Mouse (Mus musculus) liver, embryonic 14.5 days (tissue): Measurements from ENCODE around the gene Crybb1. TPM values are rescaled to one million over a fixed set of nuclear protein-coding genes. Genes with fewer than 3 reads are reported as not detected.

Source experiments
- ATAC-seq: fragments of 200-750 bp; cut with Nextera tagmentation; 2 replicates; pipeline ENCODE4 v1.8.0; 2017; ENCODE audit warnings: moderate number of reproducible peaks, mild to moderate bottlenecking, moderate library complexity; ENCODE audit not compliant: insufficient read depth
- DNase-seq, 3 experiments: peaks; one replicate each; pipeline ENCODE4 v3.0.0-alpha.2; 2012 to 2013; ENCODE audit warnings: low read depth in 3 of 3, low spot score in 3 of 3
- H3K27ac ChIP-seq: fragments of 300-500 bp; sonication (generic); 2 replicates; pipeline ENCODE4 v1.5.1; 2014; ENCODE audit warnings: moderate library complexity, mild to moderate bottlenecking, control low read depth, inconsistent platforms
- H3K27me3 ChIP-seq: fragments of 300-500 bp; sonication (generic); 2 replicates; pipeline ENCODE4 v1.6.1; 2014; ENCODE audit warnings: mild to moderate bottlenecking, low read length, moderate library complexity; ENCODE audit not compliant: control insufficient read depth, insufficient read depth
- H3K36me3 ChIP-seq: fragments of 300-500 bp; sonication (generic); replicated peaks from 2 replicates; pipeline ENCODE4 v1.6.1; 2014; ENCODE audit warnings: low read depth; ENCODE audit not compliant: control insufficient read depth, insufficient read depth
- H3K4me1 ChIP-seq, 2 experiments: fragments of 200-500 bp in 1 of 2; fragments of 300-500 bp in 1 of 2; sonication (generic) in 1 of 2; replicated peaks; 2 replicates each; pipeline ENCODE4 v1.6.1; 2012 to 2014; ENCODE audit warnings: antibody characterized with exemption in 1 of 2, inconsistent platforms in 1 of 2, low read length in 1 of 2; ENCODE audit not compliant: control insufficient read depth in 2 of 2, insufficient read depth in 2 of 2
- H3K4me2 ChIP-seq: fragments of 300-500 bp; sonication (generic); 2 replicates; pipeline ENCODE4 v1.6.1; 2014; ENCODE audit warnings: low read depth, mild to moderate bottlenecking, control low read depth, moderate library complexity
- H3K4me3 ChIP-seq, 2 experiments: fragments of 200-500 bp in 1 of 2; fragments of 300-500 bp in 1 of 2; sonication (generic) in 1 of 2; 2 replicates each; pipeline ENCODE4 v1.5.1; 2012 to 2014; ENCODE audit warnings: low read depth in 2 of 2, low read length in 2 of 2, mild to moderate bottlenecking in 2 of 2, control low read depth in 1 of 2, inconsistent platforms in 1 of 2, moderate library complexity in 1 of 2; ENCODE audit not compliant: insufficient read depth in 1 of 2
- H3K9ac ChIP-seq: fragments of 300-500 bp; sonication (generic); replicated peaks from 2 replicates; pipeline ENCODE4 v1.6.1; 2014; ENCODE audit warnings: mild to moderate bottlenecking, control low read depth, moderate library complexity
- H3K9me3 ChIP-seq: fragments of 300-500 bp; sonication (generic); 2 replicates; pipeline ENCODE4 v1.6.1; 2016; ENCODE audit warnings: low read length, mixed read lengths; ENCODE audit not compliant: control insufficient read depth
- CTCF ChIP-seq: IDR thresholded peaks from 2 replicates; pipeline ENCODE4 v1.5.1; 2016; ENCODE audit warnings: antibody characterized with exemption, low read depth, control low read depth
- EP300 ChIP-seq: IDR thresholded peaks from 2 replicates; pipeline ENCODE4 v1.6.1; 2016; ENCODE audit warnings: antibody characterized with exemption, low read depth
- WGBS: fragments of 180-500 bp; shearing (Covaris S2); extraction: QIAGEN DNeasy Blood & Tissue Kit; methylation state at CpG from one replicate; pipeline ENCODE4 v1.1.7; 2014; ENCODE audit not compliant: insufficient replicate concordance; 5-methylcytosine and 5-hydroxymethylcytosine counted together
- polyA plus RNA-seq, 2 experiments: library from polyadenylated mRNA; depleted of rRNA in 1 of 2; stranded (reverse) in 1 of 2; unstranded in 1 of 2; fragments of >200 nt; fragmentation: Nextera tagmentation in 1 of 2; extraction: Ambion mirVana in 1 of 2; gene quantifications; 2 replicates each; pipeline versions ENCODE4 v1.2.1 to v1.2.3; 2012 to 2014

The Crybb1 gene
- polyA plus RNA-seq, 2 experiments = 0.24 TPM; not detected in 1

DNA sequence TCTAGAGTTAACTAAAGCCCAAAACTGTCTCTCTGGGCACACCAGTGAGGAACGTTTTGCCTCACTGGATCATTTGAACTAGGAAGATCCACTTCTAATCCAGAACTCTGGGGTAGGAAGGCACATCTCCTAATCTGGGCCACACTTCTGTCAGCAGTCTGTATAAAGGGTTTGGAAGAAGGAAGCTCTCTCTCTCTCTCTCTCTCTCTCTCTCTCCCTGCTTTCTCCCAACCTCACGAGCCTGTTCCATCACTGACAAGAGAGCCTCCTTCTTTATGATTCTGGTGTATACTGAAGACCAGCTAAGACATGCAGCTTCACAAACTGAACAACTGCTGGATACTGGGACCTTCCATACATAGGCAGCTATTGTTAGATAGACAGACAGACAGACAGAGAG, 13.8 kb upstream of the Crybb1 start:
- 18% methylated on average over 2 of the region's 2 CpGs for WGBS
- ATAC-seq (no peak), DNase-seq (no peak)
- H3K27ac ChIP-seq = no peak overlapping the region; the same call in 1 of the 2 replicates
- H3K9me3 ChIP-seq = peaks cover 3% of the 10 kb centered on the region
- H3K27me3 ChIP-seq = no peaks in the 10 kb centered on the region
- no peak overlapping the region for H3K4me3 ChIP-seq
- H3K36me3 ChIP-seq = no peaks in the 10 kb centered on the region
- peaks cover 10 to 34% of the 10 kb centered on the region in 2 experiments for H3K4me1 ChIP-seq
- no peak for TF ChIP-seq EP300
- TF ChIP-seq CTCF = no peak
- H3K4me2 ChIP-seq = no peak overlapping the region
- no peak overlapping the region for H3K9ac ChIP-seq

- peaks cover 10 to 34% of the 10 kb centered on the region in 2 experiments for H3K4me1 ChIP-seq
- no peak overlapping the region for H3K4me3 ChIP-seq
- peaks cover 3% of the 10 kb centered on the region for H3K9me3 ChIP-seq
- H3K9ac ChIP-seq = no peak overlapping the region
- H3K4me2 ChIP-seq = no peak overlapping the region
- peak; percentile 44 to 57 (median 52) for DNase-seq
- 9% methylated on average over 5 of the region's 5 CpGs for WGBS
- no peaks in the 10 kb centered on the region for H3K27me3 ChIP-seq
- no peaks in the 10 kb centered on the region for H3K36me3 ChIP-seq
- H3K27ac ChIP-seq = peak overlapping the region; percentile 25; the same call in 1 of the 2 replicates
- TF ChIP-seq CTCF (no peak), EP300 (peak; percentile 60; the same call in 1 of the 2 replicates)
- peak; percentile 52; the same call in 1 of the 2 replicates for ATAC-seq
These were observed 13.2 kb upstream of the Crybb1 start for GRCm38 (mm10) chr5:112242361-112242778.

DNA sequence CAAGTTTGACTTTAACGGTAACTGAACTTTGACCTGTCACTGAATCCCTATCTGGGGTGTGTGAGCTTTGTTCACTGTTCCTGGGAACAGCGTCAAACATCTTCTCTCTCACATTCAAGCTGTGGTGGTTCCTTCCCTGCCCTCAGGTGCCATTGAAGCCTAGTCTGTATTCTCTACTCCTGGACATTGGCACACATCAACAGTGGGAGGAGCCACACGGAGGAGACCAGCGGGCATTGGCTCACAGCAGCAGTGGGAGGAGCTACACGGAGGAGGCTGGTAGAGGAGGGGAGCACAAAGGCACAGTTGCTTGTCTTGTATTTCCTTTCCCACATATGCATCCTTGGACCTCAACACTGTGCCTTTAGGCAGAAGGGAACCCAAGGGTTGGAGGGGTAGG, 12.6 kb upstream of the Crybb1 start:
- H3K36me3 ChIP-seq = no peaks in the 10 kb centered on the region
- H3K27ac ChIP-seq = peak overlapping the region; percentile 25
- peaks cover 10 to 34% of the 10 kb centered on the region in 2 experiments for H3K4me1 ChIP-seq
- H3K27me3 ChIP-seq = no peaks in the 10 kb centered on the region
- WGBS = 51% methylated on average over 5 of the region's 5 CpGs
- TF ChIP-seq CTCF (no peak), EP300 (no peak)
- no peak overlapping the region for H3K9ac ChIP-seq
- H3K4me2 ChIP-seq = no peak overlapping the region
- H3K9me3 ChIP-seq = peaks cover 3% of the 10 kb centered on the region
- no peak overlapping the region for H3K4me3 ChIP-seq
- no peak for DNase-seq
- no peak for ATAC-seq

DNA sequence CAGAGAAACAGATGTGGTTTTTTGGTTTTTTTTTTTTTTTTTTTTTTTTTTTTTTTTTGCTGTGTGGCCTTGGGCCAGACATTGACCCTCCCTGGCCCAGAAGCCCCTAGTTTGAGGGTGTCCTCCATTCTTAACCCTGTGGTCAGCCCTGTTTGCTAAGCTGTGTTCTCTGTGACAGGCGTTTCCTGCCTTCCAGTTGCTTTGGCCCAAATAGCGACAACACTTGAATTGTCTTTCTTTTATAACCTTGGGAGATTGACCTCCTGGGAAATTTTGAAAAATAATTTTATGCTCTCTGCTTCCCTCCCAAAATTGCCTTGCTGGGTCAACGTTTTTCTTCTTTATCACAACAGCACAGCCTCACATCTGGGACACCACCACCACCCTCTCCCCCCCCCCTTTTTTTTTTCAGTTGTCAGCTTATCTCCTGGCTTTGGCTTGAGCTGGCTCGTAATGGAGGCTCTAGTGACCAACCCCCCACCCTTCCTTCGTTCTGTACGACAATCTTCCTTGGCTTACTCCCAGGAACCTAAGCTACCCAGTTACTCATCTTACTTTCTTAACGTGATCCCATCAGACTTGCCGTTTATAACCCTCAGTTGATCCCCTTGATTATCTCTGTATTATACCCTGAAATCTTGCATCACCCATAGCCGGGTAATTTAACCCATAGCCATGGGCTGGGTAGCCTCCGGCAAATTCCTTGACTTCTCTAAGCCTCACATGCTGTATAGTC, 11.9 kb upstream of the Crybb1 start:
- Histone ChIP-seq H3K9me3 (peaks cover 3% of the 10 kb centered on the region), H3K4me3 (no peak overlapping the region), H3K36me3 (no peaks in the 10 kb centered on the region), H3K4me2 (peak overlapping the region; percentile 39), H3K27me3 (no peaks in the 10 kb centered on the region), H3K9ac (no peak overlapping the region), H3K4me1 (peaks cover 10 to 34% of the 10 kb centered on the region in 2 experiments), H3K27ac (peak overlapping the region; percentile 22; the same call in 1 of the 2 replicates)
- TF ChIP-seq EP300 (peak; percentile 74), CTCF (no peak)
- 25% methylated on average over 10 of the region's 10 CpGs for WGBS
- peak; percentile 42 to 51 (median 45) for DNase-seq
- peak; percentile 65; the same call in 1 of the 2 replicates for ATAC-seq

- Histone ChIP-seq H3K27me3 (no peaks in the 10 kb centered on the region), H3K4me2 (peak overlapping the region; percentile 39), H3K27ac (no peak overlapping the region), H3K36me3 (no peaks in the 10 kb centered on the region), H3K9ac (no peak overlapping the region), H3K4me1 (peaks cover 10 to 34% of the 10 kb centered on the region in 2 experiments), H3K4me3 (no peak overlapping the region), H3K9me3 (peaks cover 3% of the 10 kb centered on the region)
- WGBS = 20% methylated on average over 1 of the region's 1 CpGs
- ATAC-seq = peak; percentile 56; the same call in 1 of the 2 replicates
- TF ChIP-seq EP300 (no peak), CTCF (no peak)
- no peak for DNase-seq
These were observed 11.4 kb upstream of the Crybb1 start for GRCm38 (mm10) chr5:112244275-112244562.
